Mouse (Mus musculus) cerebellum, adult 11-12 months (tissue): ENCODE measurements around the gene Strip1.
A peak's percentile ranks its signal among the peaks of the same experiment; 100 is the strongest.

Experiments used
- DNase-seq: peaks from one replicate; pipeline ENCODE4 v3.0.0; 2022

The Strip1 gene

GRCm38 (mm10) chr3:107626751-107627150, 4.7 kb downstream of the Strip1 start:
- no peak for DNase-seq

- DNase-seq: no peak
These were observed 6.0 kb downstream of the Strip1 start for GRCm38 (mm10) chr3:107625536-107625935.

- no peak for DNase-seq
These were observed 7.1 kb downstream of the Strip1 start for GRCm38 (mm10) chr3:107624424-107624823.

DNA sequence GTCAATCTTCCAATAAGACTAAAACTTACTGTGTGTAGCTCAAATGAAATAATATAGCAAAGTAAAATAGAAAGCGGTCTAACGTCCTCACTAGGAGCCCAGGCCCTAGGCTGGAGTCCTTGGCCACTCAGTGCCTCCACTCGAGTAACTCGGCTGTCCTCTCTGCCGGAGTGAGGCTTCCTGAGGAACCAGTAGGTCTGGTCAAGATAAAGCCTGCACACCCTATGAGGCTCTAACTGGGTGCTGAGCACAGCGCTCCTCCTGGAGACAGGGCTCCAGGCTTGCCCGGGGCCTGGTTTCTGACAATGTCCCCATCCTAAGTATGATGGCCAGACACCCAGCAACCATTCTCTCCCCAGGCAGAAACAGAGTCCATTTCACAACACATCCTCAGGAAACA, 9.0 kb downstream of the Strip1 start:
- DNase-seq: peak; percentile 0

- peak; percentile 3 for DNase-seq
These were observed 10.0 kb downstream of the Strip1 start for GRCm38 (mm10) chr3:107621286-107622075.

- DNase-seq: peak; percentile 1
These were observed 11.6 kb downstream of the Strip1 start for GRCm38 (mm10) chr3:107619911-107620310.

GRCm38 (mm10) chr3:107617800-107618199, 13.7 kb downstream of the Strip1 start:
- DNase-seq: no peak

GRCm38 (mm10) chr3:107612902-107613525, 18.5 kb downstream of the Strip1 start:
- DNase-seq: peak; percentile 50

- no peak for DNase-seq
These were observed 20.1 kb downstream of the Strip1 start for GRCm38 (mm10) chr3:107611394-107611793.

GRCm38 (mm10) chr3:107609376-107609775, 22.1 kb downstream of the Strip1 start:
- no peak for DNase-seq

- no peak for DNase-seq
These were observed 22.7 kb downstream of the Strip1 start for GRCm38 (mm10) chr3:107608808-107609207.

- DNase-seq: no peak
These were observed 24.3 kb downstream of the Strip1 start for GRCm38 (mm10) chr3:107607221-107607620.

DNA sequence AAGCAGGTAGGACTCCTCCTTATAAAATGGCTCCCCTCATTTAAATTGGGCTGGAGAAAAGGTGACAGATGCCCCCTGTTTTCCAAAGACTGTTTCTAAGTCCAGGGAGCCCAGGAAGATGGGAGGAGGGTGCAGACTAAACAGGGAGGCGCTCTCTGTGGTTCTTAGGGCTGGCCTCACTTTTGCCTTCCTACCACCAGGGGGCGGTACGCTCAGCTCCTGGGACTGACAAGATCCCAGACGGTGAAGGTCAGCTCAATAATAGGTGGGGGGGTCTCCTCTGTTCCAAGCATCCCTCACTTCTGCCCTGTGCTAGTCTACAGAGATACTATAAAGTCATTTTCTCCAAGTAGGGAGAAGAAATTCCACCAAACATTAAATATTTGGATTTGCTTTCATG, 26.2 kb downstream of the Strip1 start:
- DNase-seq: no peak

- DNase-seq: no peak
These were observed 31.4 kb downstream of the Strip1 start for GRCm38 (mm10) chr3:107600127-107600526.

DNA sequence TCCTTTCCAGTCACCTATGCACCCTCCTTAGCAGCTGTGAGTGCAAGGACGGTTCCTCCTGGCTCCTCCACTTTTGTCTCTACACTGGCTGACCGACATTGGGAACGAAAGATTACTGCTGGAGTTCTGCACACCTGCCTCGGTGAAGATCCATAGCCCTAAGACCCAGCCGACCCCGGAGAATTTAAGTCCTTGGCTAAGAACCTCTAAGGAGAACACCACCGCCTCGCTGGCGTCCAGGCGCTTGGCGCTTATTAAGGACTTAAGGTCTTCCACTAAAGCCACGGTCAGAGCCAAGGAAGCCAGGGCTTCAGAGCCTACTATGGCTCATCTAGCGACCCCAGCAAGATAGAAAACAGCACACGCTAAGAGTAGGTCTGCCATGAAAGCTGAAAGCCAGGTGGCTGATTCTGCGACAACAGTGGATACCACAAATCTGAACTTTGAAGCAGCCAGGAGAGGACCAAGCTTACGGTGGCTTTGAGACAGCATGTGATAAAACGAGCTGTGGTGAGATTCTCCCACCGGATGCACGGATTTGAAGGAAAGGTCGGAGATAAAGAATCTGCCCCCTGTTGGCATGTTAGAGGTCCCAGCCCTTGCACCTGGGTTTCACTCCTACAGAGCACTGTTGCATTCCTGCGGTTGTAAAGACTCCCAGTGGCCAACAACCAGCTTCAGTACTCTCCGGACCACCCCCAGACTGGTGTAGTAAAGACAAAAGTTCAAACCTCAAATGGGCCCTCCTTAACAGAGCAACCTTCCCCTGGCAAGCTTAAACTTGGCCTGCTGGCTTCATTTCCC, 33.7 kb downstream of the Strip1 start:
- no peak for DNase-seq

- DNase-seq: no peak
These were observed 34.4 kb downstream of the Strip1 start for GRCm38 (mm10) chr3:107597134-107597533.

- DNase-seq: no peak
These were observed 34.9 kb downstream of the Strip1 start for GRCm38 (mm10) chr3:107596559-107596958.

DNA sequence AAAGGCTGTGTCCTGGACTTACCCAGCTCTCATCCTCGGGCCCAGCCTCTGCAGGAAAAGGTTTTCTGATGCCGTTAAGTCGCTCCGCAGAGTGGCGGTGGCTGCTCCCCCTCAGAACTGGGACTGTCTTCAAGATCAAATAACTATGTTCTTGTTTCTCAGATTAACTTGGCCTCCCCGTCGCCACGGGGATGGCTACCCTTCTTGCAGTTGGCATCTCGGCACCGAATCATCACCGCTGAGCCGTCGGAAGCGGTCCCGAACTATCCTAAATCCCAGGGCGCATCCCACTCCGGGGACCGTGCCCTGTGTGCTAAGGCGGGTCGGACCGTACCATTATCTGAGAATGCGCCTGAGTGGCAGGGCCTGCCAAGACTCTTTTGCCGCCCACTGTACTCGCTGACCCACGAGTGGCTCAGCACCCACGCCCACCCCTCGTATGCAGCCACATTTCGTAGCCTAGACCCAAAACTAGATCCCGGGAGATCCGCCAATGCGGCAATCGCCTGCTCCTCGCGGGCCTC, 35.5 kb downstream of the Strip1 start:
- DNase-seq: no peak

DNA sequence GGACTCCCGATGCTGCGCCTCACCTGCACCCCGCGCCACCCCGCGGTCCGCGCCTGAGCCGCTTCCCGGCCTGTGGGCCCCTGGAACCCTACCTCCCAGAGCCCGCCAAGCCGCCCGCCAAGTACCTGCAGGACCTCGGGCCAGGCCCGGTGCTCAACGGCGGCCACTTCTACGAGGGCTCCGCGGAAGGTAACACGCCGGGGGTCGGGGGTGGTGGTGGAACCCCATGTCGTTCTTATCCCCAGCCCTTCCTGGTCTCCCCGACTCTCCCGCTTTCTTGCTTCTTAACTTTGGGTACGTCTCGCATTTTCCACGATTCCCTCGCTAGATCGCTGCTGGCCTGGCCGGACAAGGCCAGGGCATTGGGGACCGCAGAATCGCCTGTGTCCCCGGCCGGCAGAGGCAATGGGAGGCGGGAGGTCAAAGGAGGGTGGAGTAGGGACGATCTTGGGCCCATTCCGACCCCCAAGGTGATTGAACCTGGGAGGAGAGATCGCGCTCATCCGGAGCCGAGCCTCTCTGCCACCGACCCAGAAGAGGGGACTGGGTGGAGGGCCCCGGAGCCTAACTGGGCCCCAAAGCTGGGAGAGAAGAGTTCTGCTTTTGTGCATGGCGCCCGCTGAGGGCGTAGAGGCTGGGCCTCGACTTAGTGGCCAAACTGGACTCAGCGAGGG, 36.1 kb downstream of the Strip1 start:
- DNase-seq: no peak

DNA sequence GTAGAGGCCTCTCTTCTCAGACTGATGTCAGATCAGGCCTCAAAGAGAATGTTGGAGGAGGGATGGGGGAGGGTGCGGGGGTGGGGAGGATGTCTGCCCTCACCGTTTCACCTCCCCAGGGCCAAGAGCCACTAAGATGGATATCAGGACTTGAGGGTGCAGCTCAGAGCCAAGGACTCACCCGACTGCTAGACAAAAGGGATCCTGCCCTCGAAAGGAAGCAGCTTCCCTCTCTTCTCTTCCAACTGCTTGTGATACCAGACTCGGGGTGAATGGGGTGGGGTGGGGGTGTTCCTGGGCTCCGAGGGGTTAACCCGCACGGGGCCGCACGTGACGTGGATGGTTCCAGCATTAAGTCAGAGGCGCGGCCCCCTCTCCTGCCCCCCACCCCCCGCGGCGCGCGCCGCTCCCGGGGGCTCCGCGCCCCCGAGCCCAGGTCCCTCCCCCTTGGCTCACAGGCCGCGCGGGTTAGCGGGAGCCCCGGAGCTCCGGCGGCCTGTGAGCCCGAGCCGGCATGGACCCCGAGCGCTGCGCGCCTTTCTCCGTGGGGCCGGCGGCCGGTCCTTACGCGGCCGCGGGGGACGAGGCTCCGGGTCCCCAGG, 36.7 kb downstream of the Strip1 start, which contains the start of gene Alx3:
Alx3 (plus strand) TSS at position 370 of the 602 bp plus-strand sequence.
- DNase-seq: no peak

DNA sequence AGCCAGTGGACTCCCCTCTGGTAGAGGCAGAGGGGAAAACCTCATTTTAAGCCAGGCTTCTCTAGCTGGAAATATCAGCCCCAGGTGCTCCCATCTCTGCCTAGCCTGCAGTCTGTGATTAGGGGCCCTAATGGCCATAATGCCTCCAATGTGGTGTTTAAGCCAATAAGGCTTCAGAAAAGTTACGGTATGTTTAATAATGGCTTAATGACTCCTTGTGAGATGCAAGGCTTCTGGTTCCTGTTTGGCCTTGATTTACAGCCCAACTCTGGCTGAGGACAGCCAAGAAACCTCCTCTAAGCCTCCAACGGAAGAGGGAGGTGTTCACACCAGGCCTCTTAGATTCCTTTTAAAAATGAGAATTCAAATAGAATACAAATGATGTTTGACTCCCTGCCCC, 37.9 kb downstream of the Strip1 start:
- no peak for DNase-seq

- DNase-seq: no peak
These were observed 39.9 kb downstream of the Strip1 start for GRCm38 (mm10) chr3:107591612-107592011.
